Mouse (Mus musculus) liver, embryonic 11.5 days (tissue): ENCODE measurements at regions not wholly inside any gene's neighbourhood (a gene's known extent, or its start where the extent isn't known, plus 50 kb on each side); places are given as distances from the start of the nearest gene placed in this dataset.

Source experiments
- ATAC-seq: fragments of 200-750 bp; cut with Nextera tagmentation; replicated peaks from 2 replicates; pipeline ENCODE4 v1.8.0; 2017; ENCODE audit warnings: moderate number of reproducible peaks, mild to moderate bottlenecking, moderate TSS enrichment, moderate library complexity; ENCODE audit not compliant: low FRiP score
- DNase-seq: peaks from one replicate; pipeline ENCODE4 v3.0.0-alpha.2; 2017; ENCODE audit warnings: low spot score
- H3K27ac ChIP-seq: fragments of 300-500 bp; sonication (generic); 2 replicates; pipeline ENCODE4 v1.5.1; 2014; ENCODE audit warnings: mild to moderate bottlenecking, low read depth, low read length, control low read depth
- H3K27me3 ChIP-seq: fragments of 300-500 bp; sonication (generic); replicated peaks from 2 replicates; pipeline ENCODE4 v1.6.1; 2014; ENCODE audit warnings: low read length, mixed read lengths; ENCODE audit not compliant: control insufficient read depth, insufficient read depth
- H3K36me3 ChIP-seq: fragments of 300-500 bp; sonication (generic); 2 replicates; pipeline ENCODE4 v1.6.1; 2014; ENCODE audit warnings: mild to moderate bottlenecking, low read length, moderate library complexity, mixed read lengths; ENCODE audit not compliant: control insufficient read depth, insufficient read depth
- H3K4me1 ChIP-seq: fragments of 300-500 bp; sonication (generic); replicated peaks from 2 replicates; pipeline ENCODE4 v1.6.1; 2014; ENCODE audit warnings: low read length, mixed read lengths; ENCODE audit not compliant: control insufficient read depth, insufficient read depth
- H3K4me2 ChIP-seq: fragments of 300-500 bp; sonication (generic); 2 replicates; pipeline ENCODE4 v1.6.1; 2014; ENCODE audit warnings: mild to moderate bottlenecking, control low read depth, moderate library complexity
- H3K4me3 ChIP-seq: fragments of 300-500 bp; sonication (generic); 2 replicates; pipeline ENCODE4 v1.5.1; 2014; ENCODE audit warnings: low read depth, low read length, control low read depth
- H3K9ac ChIP-seq: fragments of 300-500 bp; sonication (generic); 2 replicates; pipeline ENCODE4 v1.6.1; 2014; ENCODE audit warnings: low read depth, low read length, control low read depth
- H3K9me3 ChIP-seq: fragments of 300-500 bp; sonication (generic); 2 replicates; pipeline ENCODE4 v1.6.1; 2016; ENCODE audit warnings: low read length, inconsistent platforms, mixed read lengths; ENCODE audit not compliant: control insufficient read depth
- WGBS: fragments of 180-500 bp; shearing (Covaris S2); extraction: QIAGEN DNeasy Blood & Tissue Kit; methylation state at CpG from one replicate; pipeline ENCODE4 v1.1.7; 2014; 5-methylcytosine and 5-hydroxymethylcytosine counted together

GRCm38 (mm10) chr2:117811506-117811905 is 300.2 kb upstream of the Thbs1 start:
- H3K27me3 ChIP-seq, result no peaks in the 10 kb centered on the region
- no peak overlapping the region for H3K4me3 ChIP-seq
- H3K9me3 ChIP-seq, result no peaks in the 10 kb centered on the region
- WGBS, result 41% methylated on average over 1 of the region's 1 CpGs
- no peaks in the 10 kb centered on the region for H3K36me3 ChIP-seq
- no peak for DNase-seq
- no peak overlapping the region for H3K9ac ChIP-seq
- no peak for ATAC-seq
- no peak overlapping the region for H3K27ac ChIP-seq
- H3K4me2 ChIP-seq, result no peak overlapping the region
- no peaks in the 10 kb centered on the region for H3K4me1 ChIP-seq

DNA sequence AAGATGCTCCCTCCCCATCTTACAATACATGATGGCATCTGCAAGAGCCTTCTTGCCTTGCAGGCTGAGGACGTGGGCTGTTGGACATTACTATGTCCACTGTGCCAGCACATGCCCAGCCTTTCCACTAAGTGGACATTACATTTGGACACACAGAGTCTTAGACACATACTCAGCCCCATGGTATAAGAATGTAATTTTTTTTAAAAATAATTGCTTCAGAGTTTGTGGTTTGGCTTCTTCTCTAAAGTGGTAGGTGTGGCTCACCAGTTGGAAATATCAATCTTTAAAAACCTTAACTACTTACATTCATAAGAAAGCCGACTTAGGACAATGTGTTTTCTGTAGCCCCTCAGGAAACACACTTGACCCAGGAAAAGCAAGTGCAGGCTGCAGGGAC is 299.7 kb upstream of the Thbs1 start:
- Histone ChIP-seq H3K27ac (no peak overlapping the region), H3K36me3 (no peaks in the 10 kb centered on the region), H3K27me3 (no peaks in the 10 kb centered on the region), H3K4me3 (no peak overlapping the region), H3K9me3 (no peaks in the 10 kb centered on the region), H3K9ac (no peak overlapping the region), H3K4me1 (no peaks in the 10 kb centered on the region), H3K4me2 (no peak overlapping the region)
- ATAC-seq (no peak), DNase-seq (no peak)
- WGBS, result 77% methylated on average over 2 of the region's 2 CpGs

DNA sequence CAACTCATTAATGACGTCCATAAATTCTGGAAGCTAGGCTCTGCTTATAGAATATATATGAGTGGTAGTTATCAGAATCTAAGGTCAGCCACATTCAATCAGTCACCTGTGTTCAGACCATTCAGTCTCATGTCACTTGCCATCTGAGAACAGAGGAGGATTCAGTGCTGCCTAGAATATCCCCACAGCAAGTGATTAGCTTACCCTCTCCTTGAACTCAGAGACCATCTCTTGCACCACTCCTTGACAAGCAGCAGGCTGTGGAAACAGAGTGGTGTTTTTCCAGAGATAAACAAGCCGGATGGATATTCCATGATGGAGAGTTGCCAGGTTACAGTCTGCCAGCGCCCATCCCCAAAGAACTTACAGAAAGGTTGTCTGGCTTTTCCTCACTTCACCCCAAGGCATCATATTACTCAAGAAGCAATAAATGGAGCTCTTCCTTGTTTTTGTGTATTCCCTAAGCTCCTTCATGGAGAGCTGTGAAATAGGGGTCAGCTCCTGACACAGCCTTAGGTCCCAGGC is 291.9 kb upstream of the Thbs1 start:
- WGBS, result 63% methylated on average over 3 of the region's 3 CpGs
- Histone ChIP-seq H3K27ac (no peak overlapping the region), H3K36me3 (no peaks in the 10 kb centered on the region), H3K4me3 (no peak overlapping the region), H3K9ac (no peak overlapping the region), H3K4me2 (no peak overlapping the region), H3K4me1 (no peaks in the 10 kb centered on the region), H3K9me3 (no peaks in the 10 kb centered on the region), H3K27me3 (no peaks in the 10 kb centered on the region)
- ATAC-seq, result no peak
- no peak for DNase-seq

- Histone ChIP-seq H3K36me3 (no peaks in the 10 kb centered on the region), H3K9me3 (no peaks in the 10 kb centered on the region), H3K4me2 (no peak overlapping the region), H3K27ac (no peak overlapping the region), H3K4me3 (no peak overlapping the region), H3K9ac (no peak overlapping the region), H3K4me1 (no peaks in the 10 kb centered on the region), H3K27me3 (no peaks in the 10 kb centered on the region)
- ATAC-seq (no peak), DNase-seq (no peak)
Observed at GRCm38 (mm10) chr2:117820708-117821107, 291.0 kb upstream of the Thbs1 start.

GRCm38 (mm10) chr2:117825088-117825487 is 286.6 kb upstream of the Thbs1 start:
- Histone ChIP-seq H3K4me2 (no peak overlapping the region), H3K9me3 (no peaks in the 10 kb centered on the region), H3K4me3 (no peak overlapping the region), H3K27me3 (no peaks in the 10 kb centered on the region), H3K4me1 (no peaks in the 10 kb centered on the region), H3K36me3 (no peaks in the 10 kb centered on the region), H3K9ac (no peak overlapping the region), H3K27ac (no peak overlapping the region)
- 65% methylated on average over 8 of the region's 8 CpGs for WGBS
- DNase-seq (no peak), ATAC-seq (no peak)

DNA sequence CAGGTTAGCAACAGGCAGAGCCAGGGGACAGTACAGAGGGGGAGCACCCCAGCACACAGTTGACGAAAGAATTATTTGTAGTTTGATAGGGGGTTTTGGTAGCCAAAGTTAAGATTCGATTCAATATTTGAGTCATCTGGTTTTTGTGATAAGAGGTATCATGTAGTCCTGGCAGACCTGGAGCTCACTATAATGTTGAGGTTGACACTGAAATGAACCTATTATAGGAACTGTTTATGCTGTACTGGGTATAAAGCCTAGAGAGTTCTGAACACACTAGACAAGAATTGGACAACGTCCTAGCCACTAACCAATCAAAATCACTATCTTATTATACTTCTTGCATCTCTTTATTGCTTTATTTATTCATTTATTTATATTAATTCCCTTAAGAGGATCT is 284.4 kb upstream of the Thbs1 start:
- Histone ChIP-seq H3K4me3 (no peak overlapping the region), H3K4me1 (no peaks in the 10 kb centered on the region), H3K9me3 (no peaks in the 10 kb centered on the region), H3K36me3 (no peaks in the 10 kb centered on the region), H3K4me2 (no peak overlapping the region), H3K27ac (no peak overlapping the region), H3K27me3 (no peaks in the 10 kb centered on the region), H3K9ac (no peak overlapping the region)
- ATAC-seq (no peak), DNase-seq (no peak)
- WGBS, result 72% methylated on average over 3 of the region's 3 CpGs

- no peak for DNase-seq
Observed at GRCm38 (mm10) chr2:117838387-117838786, 273.3 kb upstream of the Thbs1 start.

DNA sequence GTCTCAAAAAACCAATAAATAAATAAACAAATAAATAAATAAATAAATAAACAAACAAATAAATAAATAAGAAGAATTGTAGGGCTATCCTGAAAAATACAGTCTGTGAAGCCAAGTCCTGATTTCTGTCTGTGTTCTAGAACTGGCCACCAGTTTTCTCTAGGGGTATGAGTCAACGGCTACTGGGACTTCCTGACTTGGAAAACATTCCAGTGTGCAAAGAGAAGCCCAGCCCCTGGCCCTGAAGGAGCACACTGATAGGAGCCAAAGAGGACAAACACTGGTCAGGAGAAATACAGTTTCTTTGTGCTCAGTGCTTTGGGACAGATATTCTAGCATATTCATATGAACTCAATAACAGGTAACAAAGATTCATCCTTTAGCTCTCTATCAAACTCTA is 271.3 kb upstream of the Thbs1 start:
- Histone ChIP-seq H3K4me3 (no peak overlapping the region), H3K4me2 (no peak overlapping the region), H3K9ac (no peak overlapping the region), H3K36me3 (no peaks in the 10 kb centered on the region), H3K27me3 (no peaks in the 10 kb centered on the region), H3K9me3 (no peaks in the 10 kb centered on the region), H3K27ac (no peak overlapping the region), H3K4me1 (no peaks in the 10 kb centered on the region)
- 84% methylated on average over 1 of the region's 1 CpGs for WGBS
- no peak for DNase-seq
- no peak for ATAC-seq

More at GRCm38 (mm10) chr2:117838387-117838786, 273.3 kb upstream of the Thbs1 start:
- no peak overlapping the region for H3K4me2 ChIP-seq
- H3K9ac ChIP-seq, result no peak overlapping the region
- H3K4me1 ChIP-seq, result no peaks in the 10 kb centered on the region
- H3K4me3 ChIP-seq, result no peak overlapping the region
- no peaks in the 10 kb centered on the region for H3K9me3 ChIP-seq
- H3K27ac ChIP-seq, result no peak overlapping the region
- 39% methylated on average over 2 of the region's 2 CpGs for WGBS
- H3K27me3 ChIP-seq, result no peaks in the 10 kb centered on the region
- ATAC-seq, result no peak
- H3K36me3 ChIP-seq, result no peaks in the 10 kb centered on the region

DNA sequence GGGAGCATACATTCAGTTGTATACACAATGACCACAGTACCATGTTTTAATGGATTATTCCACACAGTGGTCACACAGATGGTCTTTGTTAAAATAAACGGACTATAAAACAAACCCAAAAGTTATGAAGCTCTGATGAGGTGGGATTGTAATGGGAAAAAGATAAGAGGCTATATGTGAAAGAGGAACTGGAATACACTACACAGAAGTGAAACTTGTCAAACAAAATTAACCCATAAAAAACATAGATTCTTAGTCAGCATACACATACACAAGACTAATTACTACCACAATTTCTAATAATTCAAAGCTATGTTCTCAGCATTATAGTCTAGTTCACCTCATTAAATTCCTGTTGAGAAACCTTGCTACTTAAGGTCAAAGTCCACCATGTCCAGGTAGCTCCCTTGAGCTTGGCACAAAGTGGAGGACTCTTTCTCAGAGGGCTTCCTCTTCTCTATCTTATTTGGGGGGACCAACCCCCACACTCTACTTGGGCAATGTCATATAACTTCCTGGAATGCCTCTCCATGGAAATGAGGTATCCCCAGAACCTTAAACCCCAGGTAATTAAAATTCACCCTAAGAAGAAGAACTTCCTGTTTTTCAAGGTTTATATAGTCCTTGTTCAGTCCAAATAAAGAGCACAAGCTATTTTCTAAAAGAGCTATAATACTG is 269.2 kb upstream of the Thbs1 start:
- Histone ChIP-seq H3K27me3 (no peaks in the 10 kb centered on the region), H3K9me3 (no peaks in the 10 kb centered on the region), H3K4me2 (no peak overlapping the region), H3K4me3 (no peak overlapping the region), H3K27ac (no peak overlapping the region), H3K4me1 (no peaks in the 10 kb centered on the region), H3K36me3 (no peaks in the 10 kb centered on the region), H3K9ac (no peak overlapping the region)
- ATAC-seq (no peak), DNase-seq (no peak)
- 73% methylated on average over 1 of the region's 1 CpGs for WGBS
